Mouse (Mus musculus) embryo, embryonic 10 days (tissue): Measurements from ENCODE around the gene Ctnnbl1.

Source experiments
- DNase-seq: peaks from one replicate; pipeline ENCODE4 v3.0.0-alpha.2; 2015; ENCODE audit warnings: low spot score

Gene Ctnnbl1

DNA sequence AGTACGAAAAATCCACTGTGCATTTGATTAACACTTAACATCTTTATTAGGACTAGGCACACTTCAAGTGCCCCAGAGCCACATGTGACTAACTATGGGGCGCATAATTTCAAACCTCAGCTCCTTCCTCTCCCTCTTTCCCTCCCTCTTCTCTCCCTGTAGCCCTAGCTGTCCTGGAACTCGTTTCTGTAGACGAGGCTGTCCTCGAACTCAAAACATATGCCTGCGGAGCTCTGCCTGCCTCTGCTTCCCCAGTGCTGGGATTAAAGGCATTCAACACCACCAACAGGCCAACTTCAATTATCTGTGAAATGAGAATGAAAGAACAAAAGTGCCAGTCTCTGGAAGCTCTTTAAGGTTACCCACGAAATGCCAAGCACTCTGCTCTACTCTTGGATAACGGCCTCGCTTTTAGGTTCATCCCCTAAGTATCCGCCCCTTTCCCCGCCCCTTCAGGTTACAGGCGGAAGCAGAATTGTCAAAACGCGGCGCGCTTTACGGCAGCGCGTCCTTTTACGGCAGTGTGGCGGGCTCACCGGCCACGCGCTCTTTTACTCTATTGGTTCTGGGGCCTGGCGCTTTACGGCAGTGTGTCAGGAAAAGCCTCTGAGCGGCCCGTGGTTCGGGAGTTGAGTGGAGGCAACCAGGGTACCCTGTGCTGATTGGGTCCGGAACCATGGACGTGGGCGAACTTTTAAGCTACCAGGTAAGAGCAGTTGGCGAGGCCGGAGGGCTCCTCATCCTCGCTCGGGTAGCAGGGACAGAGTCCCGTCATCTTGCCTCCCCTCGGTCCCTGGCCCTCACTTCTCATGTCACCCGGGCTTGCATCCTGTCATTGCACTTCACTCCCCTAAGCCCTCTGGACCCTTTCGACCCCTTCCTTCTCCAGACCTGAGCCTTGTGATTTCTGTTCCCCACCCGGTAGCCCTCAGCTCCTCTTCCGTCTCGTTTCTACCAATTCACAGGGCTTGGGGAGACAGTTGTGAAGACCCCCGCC is at the start of gene Ctnnbl1:
Gene Ctnnbl1, plus strand, starts transcription at position 548 of the 997 bp plus-strand sequence.
- peak; percentile 100 for DNase-seq

DNA sequence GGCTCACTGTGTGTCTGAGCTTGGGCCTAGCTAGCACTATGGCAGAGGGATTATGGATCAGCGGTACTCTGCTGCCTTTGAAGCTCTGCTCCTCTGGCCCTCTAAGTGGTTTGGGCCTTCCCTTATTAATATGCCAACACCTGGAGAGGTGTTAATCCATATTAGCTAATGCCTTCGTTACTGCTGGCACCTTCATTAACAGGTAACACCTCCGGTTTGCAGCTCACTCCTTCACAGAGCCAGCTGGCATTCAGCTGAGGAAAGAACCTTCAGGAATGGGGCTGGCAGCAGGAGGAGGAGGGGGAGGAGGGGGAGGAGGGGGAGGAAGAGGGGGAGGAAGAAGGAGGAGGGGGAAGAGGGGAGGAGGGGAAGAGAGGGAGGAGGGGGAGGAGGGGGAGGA is 49.7 kb upstream of the Ctnnbl1 start:
- DNase-seq: no peak

DNA sequence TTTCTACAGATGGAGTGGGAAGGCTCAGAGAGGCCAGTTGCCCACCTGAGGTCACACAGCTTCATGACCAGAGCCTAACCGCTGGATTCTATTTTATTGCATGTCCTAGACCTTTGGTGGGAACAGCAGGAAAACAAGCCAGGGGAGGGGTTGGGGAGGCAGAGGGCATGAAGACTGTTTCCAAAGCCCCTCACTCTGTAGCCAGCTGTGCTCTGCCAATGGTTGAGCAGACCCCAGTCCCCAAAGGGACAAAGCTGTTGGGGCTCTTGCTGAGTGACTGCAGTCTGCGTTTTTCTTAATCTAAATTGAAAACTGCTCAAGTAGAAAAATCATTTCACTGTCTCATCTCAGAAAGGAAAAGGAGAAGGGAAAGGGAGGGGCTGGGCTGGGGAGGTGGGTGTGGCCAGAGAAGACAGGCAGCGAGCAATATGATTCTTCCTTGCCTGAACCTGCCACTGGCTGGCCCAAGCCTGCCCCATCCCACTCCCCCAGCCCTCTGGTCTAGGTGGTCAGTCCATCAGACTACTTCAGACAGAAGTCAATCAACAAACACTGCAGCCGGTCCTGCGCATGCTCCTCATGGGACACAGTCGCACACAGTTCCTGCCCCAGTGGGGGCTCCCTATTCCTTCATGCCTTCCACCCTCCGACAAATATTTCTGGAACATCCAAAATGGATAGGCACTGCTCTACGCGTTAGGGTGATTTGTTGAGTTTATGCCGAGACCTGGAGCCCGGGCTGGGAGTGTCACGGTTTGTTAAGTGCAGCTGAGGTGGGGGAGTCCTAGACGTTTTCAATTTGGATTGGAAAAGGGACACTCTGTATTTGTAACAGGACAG is 45.7 kb upstream of the Ctnnbl1 start:
- peak; percentile 45 for DNase-seq

DNA sequence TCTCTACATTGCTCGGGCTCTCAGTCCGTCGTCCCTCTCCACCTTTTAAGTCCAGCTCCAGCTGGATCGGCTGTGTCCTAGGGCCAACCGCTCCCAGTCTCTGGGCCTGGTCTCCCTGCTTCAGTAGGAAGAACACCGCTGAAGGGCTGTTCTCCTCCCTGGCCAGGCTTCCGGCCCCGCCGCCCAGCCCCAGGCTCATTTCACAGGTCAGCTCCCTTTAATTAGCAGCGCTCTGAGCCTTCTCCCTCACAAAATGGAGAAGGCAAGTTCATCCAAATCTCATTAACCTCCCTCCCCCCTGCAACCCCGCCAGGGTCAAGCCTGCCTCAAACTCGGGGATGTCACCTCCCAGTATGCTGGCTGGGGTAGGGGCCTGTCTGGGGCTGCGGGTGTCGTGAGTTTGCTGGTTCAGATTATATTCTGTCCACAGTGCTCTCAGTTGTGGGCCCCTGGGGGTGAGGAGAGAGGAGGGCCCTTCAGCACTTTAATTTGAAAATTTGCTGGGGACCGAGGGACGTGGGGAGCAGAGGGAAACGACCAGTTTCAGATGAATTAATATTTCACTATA is 44.8 kb upstream of the Ctnnbl1 start:
- DNase-seq: peak; percentile 61

DNA sequence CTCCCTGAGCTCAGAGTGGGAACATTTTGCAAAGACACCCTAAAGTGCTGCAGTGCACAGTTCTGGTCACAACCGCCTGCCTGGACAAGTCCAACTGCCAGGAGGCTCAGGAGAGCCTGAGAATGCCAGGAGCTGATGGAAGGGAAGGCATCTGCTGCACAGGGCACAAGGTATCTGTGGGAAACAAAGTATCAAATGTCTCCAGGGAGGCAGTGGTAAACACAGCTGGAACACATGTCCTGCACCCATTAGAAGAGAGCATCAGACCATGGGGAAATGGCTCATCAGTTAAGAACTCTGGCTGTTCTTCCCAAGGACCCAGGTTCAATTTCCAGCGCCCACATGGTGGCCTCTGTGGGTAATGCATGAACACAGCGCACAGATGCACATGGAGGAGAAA is 43.6 kb upstream of the Ctnnbl1 start:
- no peak for DNase-seq

DNA sequence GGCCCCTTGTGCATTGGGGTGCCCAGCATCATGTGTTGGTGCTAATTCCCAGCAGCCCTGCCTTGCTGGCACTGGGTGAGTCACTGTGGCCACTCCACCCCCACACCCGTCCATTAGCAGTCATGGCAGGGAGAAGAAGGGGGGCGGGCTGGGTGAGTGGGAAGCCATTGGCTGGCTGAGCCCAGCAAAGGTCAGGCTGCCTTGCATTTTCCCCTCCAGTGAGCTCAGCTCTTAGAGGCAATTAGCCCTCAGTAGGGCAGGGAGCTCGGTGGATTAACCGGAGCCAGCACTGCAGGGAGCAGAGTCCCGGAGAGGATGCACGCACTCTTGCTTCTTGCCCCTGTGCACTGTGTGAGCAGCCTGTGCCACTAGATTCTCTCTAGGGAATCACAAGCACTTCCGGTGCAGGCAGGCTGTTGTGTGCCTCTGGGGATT is 40.9 kb upstream of the Ctnnbl1 start:
- DNase-seq: peak; percentile 69

DNA sequence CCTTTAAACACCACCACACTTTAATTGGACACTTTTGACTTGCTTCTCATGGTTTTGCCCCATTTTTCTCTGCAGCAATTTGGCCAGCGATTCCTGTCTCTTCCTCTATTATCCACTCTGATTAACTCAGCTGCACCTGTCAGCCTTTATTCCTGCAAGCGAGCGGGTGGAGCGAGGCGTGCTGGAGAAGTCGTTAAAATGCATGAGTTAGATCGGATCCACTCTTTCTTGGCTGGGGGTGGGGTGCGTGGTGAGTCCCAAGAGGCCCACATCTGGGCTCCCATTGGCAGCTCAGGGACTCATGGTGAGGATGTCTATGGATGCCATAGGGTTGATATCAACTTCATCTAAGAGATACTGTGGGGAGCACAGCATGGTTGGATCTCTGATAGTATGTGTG is 34.0 kb upstream of the Ctnnbl1 start:
- no peak for DNase-seq

DNA sequence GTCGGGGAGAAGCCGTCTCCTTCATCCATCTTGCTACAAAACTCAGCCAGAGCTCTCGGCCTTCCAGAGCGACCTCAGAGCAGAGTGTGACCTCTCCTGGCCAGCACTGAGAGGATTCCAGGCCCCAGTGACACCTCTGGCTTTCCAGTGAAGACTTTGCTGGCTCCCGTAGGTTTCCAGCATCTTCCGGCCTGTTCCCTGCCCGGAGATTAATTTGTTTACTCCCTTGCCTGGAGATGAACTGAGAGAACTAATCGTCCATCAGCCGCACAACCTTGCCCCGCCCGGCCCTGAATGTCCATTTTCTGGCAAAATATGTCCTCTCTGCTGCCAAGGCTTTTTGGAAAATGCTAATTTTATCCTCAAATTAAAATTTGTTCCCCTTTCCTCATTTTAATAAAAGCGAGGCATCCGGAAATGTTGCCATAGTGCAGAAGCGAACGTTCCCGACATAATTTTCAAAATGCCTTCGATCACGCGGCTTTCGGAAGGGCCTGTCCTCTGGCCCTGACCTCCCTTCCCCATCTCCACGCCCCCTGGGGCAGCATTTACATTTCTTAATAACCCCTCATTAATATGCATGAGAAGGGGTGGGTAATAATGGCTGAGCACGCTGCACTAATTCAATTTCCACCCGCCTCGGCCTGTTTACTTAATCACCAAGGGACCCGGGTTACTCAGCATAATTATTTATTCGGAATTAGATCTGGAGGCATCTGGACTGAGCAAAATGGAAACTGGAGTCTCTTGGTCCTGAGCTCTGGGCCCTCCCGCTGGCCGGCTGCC is 32.0 kb upstream of the Ctnnbl1 start:
- peak; percentile 33 for DNase-seq

DNA sequence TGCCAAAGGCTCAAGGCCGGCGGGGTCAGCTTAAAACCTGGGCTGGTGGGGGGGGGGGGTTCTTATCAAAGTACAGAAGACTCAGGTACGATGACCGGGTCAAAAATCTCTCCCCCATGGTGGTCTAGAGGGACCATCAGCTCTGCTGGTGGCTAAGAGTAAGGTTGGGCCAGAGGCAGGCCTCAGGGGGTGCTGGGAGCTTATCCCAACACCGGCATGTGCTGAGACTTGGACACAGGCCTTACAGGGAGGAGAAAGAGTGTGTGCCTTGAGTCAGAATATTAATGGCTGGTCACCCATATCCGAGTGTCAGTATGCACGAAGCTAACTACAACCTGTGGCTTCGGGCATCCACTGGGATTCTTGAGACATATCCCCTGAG is 31.4 kb upstream of the Ctnnbl1 start:
- no peak for DNase-seq

DNA sequence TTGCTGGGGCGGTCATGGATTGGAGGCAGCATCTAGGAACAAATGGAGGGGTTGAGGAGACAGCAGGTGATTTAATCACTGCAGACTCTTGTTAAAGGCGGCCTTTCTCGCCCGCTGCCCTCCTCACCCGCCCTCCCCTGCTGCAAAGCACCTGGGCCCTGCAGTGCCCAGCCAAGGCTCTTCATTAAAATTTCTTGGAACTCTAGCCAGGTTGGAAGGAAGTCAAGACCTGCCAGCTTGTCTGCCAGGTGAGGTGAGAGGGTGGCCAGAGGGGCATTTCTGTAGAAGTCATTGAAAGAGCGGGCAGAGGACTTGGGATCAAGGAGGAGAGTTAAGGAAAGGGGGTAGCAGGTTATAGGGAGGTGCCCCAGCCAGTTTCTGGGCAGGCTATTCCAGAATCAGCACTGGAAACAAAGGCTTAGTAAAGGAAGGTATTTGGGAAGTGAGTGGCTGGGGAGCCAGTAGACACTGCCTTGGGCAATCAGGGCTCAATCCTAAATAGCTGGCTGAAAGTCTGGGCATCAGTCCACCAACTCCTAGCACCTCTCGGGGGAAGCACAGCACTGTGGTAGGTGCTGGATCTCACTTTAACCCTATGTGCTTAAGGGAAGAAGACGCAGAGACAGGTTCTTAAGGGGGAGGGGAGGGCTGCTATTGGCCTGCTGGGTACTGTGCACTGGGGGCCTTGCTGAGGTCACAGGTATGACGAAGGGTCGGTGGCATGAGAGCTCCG is 29.8 kb upstream of the Ctnnbl1 start:
- DNase-seq: no peak

DNA sequence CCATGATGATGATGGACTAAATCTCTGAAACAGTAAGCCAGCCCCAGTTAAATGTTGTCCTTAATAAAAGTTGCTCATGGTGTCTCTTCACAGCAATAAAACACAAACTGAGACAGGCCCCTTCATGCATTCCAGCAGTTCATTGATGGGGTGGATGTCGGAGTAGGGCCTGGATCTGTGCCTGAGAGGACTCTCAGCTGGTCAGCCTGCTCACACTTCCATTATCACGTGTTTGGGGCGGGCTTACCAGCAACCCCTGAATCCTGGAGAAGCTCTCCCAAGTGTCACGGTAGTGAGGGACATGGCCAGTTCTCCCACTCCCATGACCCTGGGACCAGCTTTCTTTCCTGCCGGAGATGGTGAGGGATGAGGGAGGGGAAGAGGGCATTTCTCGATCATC is 24.5 kb upstream of the Ctnnbl1 start:
- DNase-seq: no peak

DNA sequence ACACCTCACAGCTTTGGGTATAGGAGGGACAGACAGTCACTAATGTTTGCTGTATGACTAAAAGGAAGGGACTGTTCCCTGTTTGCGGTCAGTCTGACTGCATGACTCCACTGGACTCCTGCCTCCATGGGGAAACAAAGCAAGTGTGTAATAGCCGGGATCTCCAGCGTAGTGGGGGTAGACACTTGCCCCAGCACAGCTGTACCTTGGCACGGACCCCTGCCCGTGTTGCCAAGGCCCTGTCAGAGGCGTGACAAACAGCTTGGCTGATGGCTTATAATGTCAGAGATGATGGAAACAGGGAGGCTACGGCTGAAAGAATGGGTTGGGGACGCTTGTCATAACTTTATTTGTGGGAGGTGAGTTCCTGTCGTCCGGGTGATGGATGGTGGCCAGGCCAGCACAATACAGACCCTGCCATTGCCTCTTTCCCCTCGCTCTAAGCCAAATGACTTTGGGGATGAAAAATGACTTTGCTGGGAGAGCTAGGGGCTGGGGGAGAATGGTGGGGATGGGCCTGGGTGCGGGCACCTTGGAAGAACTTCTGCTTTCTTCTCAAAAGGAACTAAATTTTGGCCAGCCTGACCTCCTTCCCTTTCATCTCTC is 21.5 kb upstream of the Ctnnbl1 start:
- DNase-seq: no peak

DNA sequence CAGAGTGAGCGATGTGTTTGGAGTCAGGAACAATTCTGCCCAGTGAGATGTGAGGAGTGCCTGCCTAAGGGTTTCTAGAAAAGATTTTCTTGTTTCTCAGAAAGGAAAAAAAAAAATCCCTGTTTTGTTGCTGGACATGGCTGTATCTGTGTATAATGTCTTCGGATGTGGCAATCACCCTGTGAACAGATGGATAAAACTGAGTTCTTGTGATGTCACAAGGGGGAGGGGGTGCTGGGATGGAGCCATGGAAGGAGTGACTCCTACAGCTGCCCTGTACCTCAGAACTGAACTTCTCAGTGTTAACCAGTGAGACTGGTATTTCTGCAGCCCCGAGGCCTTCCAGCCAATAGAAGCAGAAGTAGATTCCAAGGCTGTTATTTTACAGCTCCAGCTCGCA is 18.8 kb upstream of the Ctnnbl1 start:
- no peak for DNase-seq

DNA sequence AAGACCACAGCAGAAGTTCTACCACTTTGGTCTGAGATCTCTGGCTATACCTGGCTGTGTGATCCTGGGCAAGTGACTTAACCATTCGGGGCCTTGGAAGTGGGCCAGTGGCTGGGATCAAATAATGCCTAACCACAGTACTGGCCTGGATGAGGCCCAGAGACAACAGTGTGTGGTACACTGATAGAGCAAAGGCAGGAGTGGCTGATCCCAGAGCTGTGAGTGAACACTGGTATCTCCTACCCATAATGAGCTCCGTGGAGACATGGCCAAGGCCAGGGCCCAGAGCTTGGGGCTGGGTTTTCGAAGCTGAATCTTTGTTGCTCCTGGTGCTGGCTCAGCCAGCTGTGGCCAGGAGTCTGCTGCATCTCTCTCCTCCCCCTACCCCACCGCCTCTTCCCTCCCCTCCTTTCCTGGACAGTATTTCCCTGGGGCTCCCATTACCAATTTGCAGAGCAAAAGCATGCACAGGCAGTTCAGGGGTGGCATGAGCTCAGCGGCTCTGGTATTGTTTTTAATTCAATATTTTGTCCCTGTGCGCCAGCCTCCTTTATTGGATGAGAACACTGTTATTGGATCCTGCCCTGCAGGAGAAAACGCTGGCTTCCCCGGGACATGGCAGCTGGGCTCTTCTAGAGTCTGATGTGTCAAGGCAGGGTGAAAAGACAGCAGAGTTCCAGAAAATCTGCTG is 13.2 kb upstream of the Ctnnbl1 start:
- DNase-seq: no peak

DNA sequence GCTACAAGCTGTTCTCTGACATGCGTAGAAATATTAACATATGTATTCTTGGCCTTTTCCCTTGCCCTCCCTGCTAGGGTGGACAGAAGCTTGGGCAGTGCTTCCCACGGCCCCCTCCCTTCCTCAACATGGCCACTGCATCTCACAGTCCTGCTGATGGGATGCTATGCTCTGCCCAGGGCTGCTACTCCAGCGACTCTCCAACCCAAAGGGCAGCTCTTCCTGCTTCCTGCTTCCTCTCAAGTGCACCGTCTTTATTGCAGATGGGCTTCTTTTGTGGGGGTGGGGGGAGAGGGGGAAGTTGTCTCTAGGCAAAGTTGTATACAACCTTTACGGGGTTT is 12.7 kb upstream of the Ctnnbl1 start:
- DNase-seq: no peak

DNA sequence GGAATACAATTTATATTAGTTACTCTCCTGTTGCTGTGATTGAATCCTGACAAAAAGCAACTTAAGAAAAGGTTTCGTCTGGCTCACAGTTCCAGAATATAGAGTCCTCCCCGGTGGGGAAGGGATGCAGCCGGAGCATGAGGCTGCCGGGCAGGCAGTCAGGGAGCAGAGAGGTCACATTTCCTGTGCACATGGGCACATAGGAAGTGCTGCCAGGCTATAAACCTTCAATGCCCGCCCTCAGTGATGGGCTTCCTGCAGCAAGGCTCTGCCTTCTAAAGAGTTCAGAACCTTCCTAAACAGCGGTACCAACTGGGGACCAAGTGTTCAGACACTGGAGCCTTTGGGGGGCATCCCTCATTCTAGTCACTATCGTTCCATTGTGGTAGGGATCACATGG is 7.4 kb downstream of the Ctnnbl1 start:
- no peak for DNase-seq

DNA sequence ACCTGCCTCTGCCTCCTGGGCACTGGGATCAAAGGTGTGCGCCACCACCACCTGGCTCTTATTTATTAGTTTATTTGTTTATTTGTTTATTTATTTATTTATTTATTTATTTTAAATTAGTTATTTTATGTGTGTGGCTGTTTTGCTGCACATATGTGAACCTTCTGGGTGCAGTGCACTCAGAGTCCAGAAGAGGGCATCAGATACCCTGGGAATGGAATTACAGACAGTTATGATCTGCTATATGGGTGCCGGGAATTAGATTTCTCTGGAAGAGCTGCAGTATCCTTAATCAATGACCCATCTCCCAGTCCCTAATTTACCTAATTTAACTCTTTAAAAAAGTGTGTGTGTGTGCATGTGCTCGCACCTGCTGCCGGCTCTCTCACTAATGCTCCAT is 8.5 kb downstream of the Ctnnbl1 start:
- DNase-seq: no peak

DNA sequence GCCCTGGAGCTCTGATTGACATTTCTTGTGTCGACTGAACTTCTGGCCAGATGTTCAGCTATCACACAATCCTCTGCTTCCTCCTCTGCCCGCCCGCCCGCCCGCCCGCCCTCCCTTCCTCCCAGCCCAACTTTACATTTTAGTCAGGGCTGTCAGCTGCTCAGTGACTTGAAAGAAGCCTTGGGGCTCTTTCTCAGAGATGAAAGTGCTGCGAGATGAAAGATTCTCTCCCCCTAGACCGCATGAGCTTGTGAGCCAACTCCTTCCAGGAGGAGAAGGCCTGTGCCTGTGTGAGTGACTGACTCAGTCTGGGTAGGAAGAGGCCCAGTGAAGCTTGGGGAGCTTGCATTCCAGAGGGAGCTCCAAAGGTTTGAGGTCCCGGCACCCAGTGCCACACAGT is 9.4 kb downstream of the Ctnnbl1 start:
- no peak for DNase-seq

DNA sequence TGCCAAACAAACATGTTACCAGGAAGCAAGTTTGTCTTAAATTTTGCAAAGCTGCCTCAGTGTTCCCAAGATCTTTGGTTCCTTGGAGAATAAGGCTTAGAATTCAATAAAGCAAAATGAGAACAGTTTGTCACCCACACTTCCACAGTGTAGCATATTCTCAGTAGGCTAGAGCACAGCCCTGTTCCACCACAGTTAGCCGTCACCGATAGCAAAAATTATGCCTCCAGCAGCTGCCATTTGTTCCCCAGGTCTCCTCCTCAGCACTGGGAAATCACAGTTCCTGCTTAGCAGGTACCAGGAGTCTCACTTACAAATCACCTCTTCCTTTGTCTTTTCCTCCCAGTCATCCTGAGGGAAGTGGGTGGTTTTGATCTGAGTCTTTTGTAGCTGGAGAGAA is 10.8 kb downstream of the Ctnnbl1 start:
- no peak for DNase-seq

DNA sequence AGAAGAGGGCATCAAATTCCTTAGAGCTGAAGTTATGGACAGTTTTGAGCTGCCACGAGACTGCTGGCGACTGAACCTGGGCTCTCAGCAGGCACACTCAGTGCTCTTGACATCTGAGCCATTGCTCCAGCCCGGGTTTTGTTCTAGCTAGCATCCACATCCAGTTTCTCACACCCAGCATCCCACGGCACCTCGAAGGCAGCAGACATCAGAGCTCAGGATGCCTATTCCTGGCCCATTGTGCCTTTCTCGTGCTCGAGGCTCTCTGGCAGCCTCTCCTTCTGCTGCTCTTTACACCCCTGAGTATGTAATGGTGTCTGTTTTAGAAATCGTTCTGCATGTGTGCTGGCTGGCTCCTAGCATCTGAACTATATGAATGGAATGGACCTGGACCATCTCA is 13.3 kb downstream of the Ctnnbl1 start:
- no peak for DNase-seq
